Mouse (Mus musculus): ENCODE measurements at regions not wholly inside any gene's neighbourhood (a gene's known extent, or its start where the extent isn't known, plus 50 kb on each side); places are given as distances from the start of the nearest gene placed in this dataset.
A peak's percentile ranks its signal among the peaks of the same experiment; 100 is the strongest.

- 76% methylated on average over 14 of the region's 14 CpGs for WGBS
- H3K4me1 ChIP-seq, result peaks cover 6% of the 10 kb centered on the region; the same call in 1 of the 2 replicates
- DNase-seq (ENCODE audit: low spot score), result no peak
- H3K9me3 ChIP-seq, result no peaks in the 10 kb centered on the region
- no peak overlapping the region for H3K27ac ChIP-seq
- no peak overlapping the region for H3K4me3 ChIP-seq
- H3K36me3 ChIP-seq, result no peaks in the 10 kb centered on the region
- no peaks in the 10 kb centered on the region for H3K27me3 ChIP-seq (ENCODE audit: insufficient read depth, poor library complexity, severe bottlenecking)
Measured at GRCm38 (mm10) chr1:77043749-77044564, 470.9 kb downstream of the Epha4 start.

DNA sequence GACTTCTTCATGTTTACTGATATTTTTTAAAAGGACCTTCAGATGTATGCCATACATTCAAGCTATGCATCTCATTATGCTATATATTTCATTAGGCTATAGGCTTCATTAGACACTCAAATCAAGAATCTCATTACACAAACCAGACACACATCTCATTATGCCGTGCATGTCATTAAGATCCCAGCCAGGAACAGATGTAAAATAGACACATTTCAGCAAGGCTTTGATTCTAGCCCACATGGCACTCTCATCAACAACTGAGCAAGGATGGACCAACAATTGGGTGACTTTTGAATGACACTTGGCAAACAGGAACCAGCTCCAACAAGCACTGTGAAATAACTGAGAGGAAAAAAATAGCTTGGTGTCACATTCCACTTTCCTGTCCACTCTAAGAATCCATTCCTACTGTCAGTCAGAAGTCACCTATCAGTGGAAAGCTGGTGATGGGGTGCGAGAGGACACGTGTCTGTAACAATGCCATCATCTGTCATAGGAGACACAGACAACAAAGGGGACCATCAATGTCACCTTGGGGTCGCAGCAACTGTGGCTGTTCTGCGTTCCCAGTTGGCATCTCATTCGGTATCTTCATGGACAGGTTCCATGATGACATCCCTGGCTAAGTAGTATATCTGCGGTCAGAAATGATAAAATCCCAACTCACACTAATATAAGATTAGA, 466.0 kb downstream of the Epha4 start:
- Histone ChIP-seq H3K4me1 (no peaks in the 10 kb centered on the region; the same call in 1 of the 2 replicates), H3K36me3 (no peaks in the 10 kb centered on the region), H3K27ac (no peak overlapping the region), H3K4me3 (no peak overlapping the region), H3K9me3 (no peaks in the 10 kb centered on the region), H3K27me3 (ENCODE audit: insufficient read depth, poor library complexity, severe bottlenecking) (no peaks in the 10 kb centered on the region)
- DNase-seq (ENCODE audit: low spot score), result no peak
- WGBS, result 49% methylated on average over 7 of the region's 7 CpGs

DNA sequence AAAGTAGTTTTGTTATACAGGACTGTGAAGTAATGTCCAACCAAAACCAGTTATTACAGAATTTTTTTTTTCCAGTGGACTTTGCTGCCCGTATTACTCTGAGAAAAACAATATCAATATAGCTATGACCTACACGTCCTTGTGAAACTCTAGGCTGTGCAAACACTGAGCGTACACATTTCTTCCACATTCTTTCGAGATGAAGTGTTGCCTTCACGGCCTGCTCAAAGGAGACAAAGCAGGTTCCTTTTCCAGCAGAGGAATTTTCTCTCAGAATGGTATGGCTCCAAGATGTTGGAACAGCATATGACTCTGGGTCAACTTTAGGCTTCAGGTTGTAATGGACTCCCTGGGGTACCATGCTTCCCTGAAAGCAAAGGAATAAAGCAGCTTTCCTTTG, 463.6 kb downstream of the Epha4 start:
- 45% methylated on average over 5 of the region's 5 CpGs for WGBS
- no peak for DNase-seq (ENCODE audit: low spot score)
- Histone ChIP-seq H3K9me3 (no peaks in the 10 kb centered on the region), H3K27me3 (ENCODE audit: insufficient read depth, poor library complexity, severe bottlenecking) (no peaks in the 10 kb centered on the region), H3K4me3 (no peak overlapping the region), H3K27ac (peak overlapping the region; percentile 25; the same call in 1 of the 2 replicates), H3K36me3 (no peaks in the 10 kb centered on the region), H3K4me1 (no peaks in the 10 kb centered on the region; the same call in 1 of the 2 replicates)

GRCm38 (mm10) chr1:77053837-77054540, 460.9 kb downstream of the Epha4 start:
- 0 out of 2 replicates have a peak, but pooled peaks cover 3% of the 10 kb centered on the region for H3K4me1 ChIP-seq
- 63% methylated on average over 4 of the region's 4 CpGs for WGBS
- H3K27me3 ChIP-seq (ENCODE audit: insufficient read depth, poor library complexity, severe bottlenecking), result no peaks in the 10 kb centered on the region
- no peaks in the 10 kb centered on the region for H3K9me3 ChIP-seq
- no peak for DNase-seq (ENCODE audit: low spot score)
- H3K4me3 ChIP-seq, result no peak overlapping the region
- H3K36me3 ChIP-seq, result no peaks in the 10 kb centered on the region
- H3K27ac ChIP-seq, result no peak overlapping the region

DNA sequence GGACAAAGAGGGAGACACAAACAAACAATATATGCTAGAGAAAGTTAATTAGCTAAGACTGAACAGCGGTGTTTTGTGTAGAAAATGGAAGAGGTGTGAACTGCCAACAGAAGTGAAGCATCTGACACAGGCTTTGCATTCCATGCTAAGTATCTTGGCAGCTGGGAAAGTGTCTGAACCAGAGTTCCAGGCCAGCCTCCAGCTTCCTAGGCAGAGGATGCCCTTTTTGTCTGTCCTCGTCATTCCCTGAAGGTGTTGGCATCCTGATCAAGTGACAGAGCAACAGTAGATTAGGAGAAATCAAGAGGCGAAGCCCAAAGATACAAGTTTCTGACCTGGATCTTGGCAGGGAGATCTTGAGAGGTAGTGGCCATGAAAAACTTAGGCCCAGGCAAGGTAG, 452.4 kb downstream of the Epha4 start:
- no peak overlapping the region for H3K27ac ChIP-seq
- no peak for DNase-seq (ENCODE audit: low spot score)
- no peaks in the 10 kb centered on the region for H3K9me3 ChIP-seq
- WGBS, result 50% methylated on average over 3 of the region's 3 CpGs
- peaks cover 3% of the 10 kb centered on the region; the same call in 1 of the 2 replicates for H3K4me1 ChIP-seq
- no peaks in the 10 kb centered on the region for H3K36me3 ChIP-seq
- H3K27me3 ChIP-seq (ENCODE audit: insufficient read depth, poor library complexity, severe bottlenecking), result no peaks in the 10 kb centered on the region
- H3K4me3 ChIP-seq, result no peak overlapping the region

DNA sequence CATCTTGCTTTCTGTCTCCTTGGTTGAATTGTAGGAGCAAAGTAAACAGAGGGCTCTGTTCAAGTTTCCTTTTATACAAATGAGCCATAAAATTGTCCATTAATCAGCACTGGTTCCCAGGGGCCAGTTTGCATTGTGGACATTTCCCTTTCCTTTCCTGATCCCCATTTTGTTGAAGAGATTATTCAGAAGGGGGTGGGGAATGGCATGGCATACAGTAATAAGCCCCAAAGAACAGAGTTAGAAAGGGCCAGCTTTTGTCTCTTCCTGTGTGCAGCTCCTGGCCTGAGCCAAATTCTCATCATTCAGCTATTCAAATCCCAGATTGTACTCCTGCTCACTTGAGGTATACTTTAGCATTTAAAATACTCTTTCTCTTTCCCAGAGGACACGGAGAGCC, 441.8 kb downstream of the Epha4 start:
- DNase-seq (ENCODE audit: low spot score), result no peak
- Histone ChIP-seq H3K27me3 (ENCODE audit: insufficient read depth, poor library complexity, severe bottlenecking) (no peaks in the 10 kb centered on the region), H3K36me3 (no peaks in the 10 kb centered on the region), H3K4me3 (no peak overlapping the region), H3K9me3 (no peaks in the 10 kb centered on the region), H3K4me1 (no peaks in the 10 kb centered on the region), H3K27ac (no peak overlapping the region)
- WGBS, result 78% methylated on average over 1 of the region's 1 CpGs

GRCm38 (mm10) chr1:77074926-77075885, 439.7 kb downstream of the Epha4 start:
- Histone ChIP-seq H3K27ac (no peak overlapping the region), H3K4me1 (no peaks in the 10 kb centered on the region), H3K27me3 (ENCODE audit: insufficient read depth, poor library complexity, severe bottlenecking) (no peaks in the 10 kb centered on the region), H3K9me3 (no peaks in the 10 kb centered on the region), H3K4me3 (no peak overlapping the region), H3K36me3 (no peaks in the 10 kb centered on the region)
- WGBS, result 82% methylated on average over 13 of the region's 13 CpGs
- DNase-seq (ENCODE audit: low spot score), result no peak

DNA sequence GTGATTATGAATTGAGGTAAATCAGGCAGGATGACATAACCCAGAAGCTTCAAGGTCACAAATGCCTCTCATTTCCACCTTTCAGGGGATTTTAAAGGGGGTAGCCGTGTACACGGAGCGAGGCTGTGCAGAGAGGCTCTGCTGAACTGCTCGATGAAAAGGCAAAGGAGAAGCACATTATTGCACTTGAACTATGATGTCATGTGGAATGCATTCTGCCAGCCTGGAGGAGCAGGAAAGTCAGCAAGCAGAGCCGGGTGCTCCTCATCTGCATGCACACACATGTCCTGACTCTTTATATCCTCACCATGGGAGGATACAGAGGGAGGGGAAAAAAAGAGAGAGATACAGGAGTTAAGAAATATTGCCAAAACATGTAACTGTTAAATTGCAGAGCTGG, 434.1 kb downstream of the Epha4 start:
- Histone ChIP-seq H3K4me3 (no peak overlapping the region), H3K27ac (peak overlapping the region; percentile 45; the same call in 1 of the 2 replicates), H3K27me3 (ENCODE audit: insufficient read depth, poor library complexity, severe bottlenecking) (no peaks in the 10 kb centered on the region; the same call in 1 of the 2 replicates), H3K36me3 (no peaks in the 10 kb centered on the region), H3K4me1 (peaks cover 28% of the 10 kb centered on the region), H3K9me3 (no peaks in the 10 kb centered on the region)
- no peak for DNase-seq (ENCODE audit: low spot score)
- 32% methylated on average over 5 of the region's 5 CpGs for WGBS

- Histone ChIP-seq H3K4me3 (no peak overlapping the region), H3K36me3 (no peaks in the 10 kb centered on the region), H3K9me3 (no peaks in the 10 kb centered on the region), H3K27ac (0 out of 2 replicates have a peak overlapping the region, but pooled peaks have one; percentile 10), H3K4me1 (peaks cover 28% of the 10 kb centered on the region), H3K27me3 (ENCODE audit: insufficient read depth, poor library complexity, severe bottlenecking) (no peaks in the 10 kb centered on the region; the same call in 1 of the 2 replicates)
- 46% methylated on average over 7 of the region's 7 CpGs for WGBS
- no peak for DNase-seq (ENCODE audit: low spot score)
Measured at GRCm38 (mm10) chr1:77081660-77082059, 433.2 kb downstream of the Epha4 start.

- H3K9me3 ChIP-seq, result no peaks in the 10 kb centered on the region
- WGBS, result 92% methylated on average over 3 of the region's 3 CpGs
- H3K4me3 ChIP-seq, result no peak overlapping the region
- no peaks in the 10 kb centered on the region for H3K36me3 ChIP-seq
- H3K27me3 ChIP-seq (ENCODE audit: insufficient read depth, poor library complexity, severe bottlenecking), result no peaks in the 10 kb centered on the region; the same call in 1 of the 2 replicates
- peaks cover 28% of the 10 kb centered on the region for H3K4me1 ChIP-seq
- no peak overlapping the region for H3K27ac ChIP-seq
- DNase-seq (ENCODE audit: low spot score), result no peak
Measured at GRCm38 (mm10) chr1:77082410-77082809, 432.5 kb downstream of the Epha4 start.

GRCm38 (mm10) chr1:77093551-77093950, 421.3 kb downstream of the Epha4 start:
- DNase-seq (ENCODE audit: low spot score), result no peak
- Histone ChIP-seq H3K4me3 (no peak overlapping the region), H3K27ac (no peak overlapping the region), H3K4me1 (no peaks in the 10 kb centered on the region), H3K36me3 (no peaks in the 10 kb centered on the region), H3K27me3 (ENCODE audit: insufficient read depth, poor library complexity, severe bottlenecking) (no peaks in the 10 kb centered on the region), H3K9me3 (no peaks in the 10 kb centered on the region)
- WGBS, result 33% methylated on average over 2 of the region's 2 CpGs

- H3K27me3 ChIP-seq (ENCODE audit: insufficient read depth, poor library complexity, severe bottlenecking), result 0 out of 2 replicates have a peak, but pooled peaks cover 10% of the 10 kb centered on the region
- no peak overlapping the region for H3K27ac ChIP-seq
- no peaks in the 10 kb centered on the region for H3K4me1 ChIP-seq
- no peak overlapping the region for H3K4me3 ChIP-seq
- H3K36me3 ChIP-seq, result no peaks in the 10 kb centered on the region
- no peak for DNase-seq (ENCODE audit: low spot score)
- H3K9me3 ChIP-seq, result no peaks in the 10 kb centered on the region
- 45% methylated on average over 12 of the region's 12 CpGs for WGBS
Measured at GRCm38 (mm10) chr1:77101726-77102272, 413.1 kb downstream of the Epha4 start.
